Mouse (Mus musculus) MEL (cell line): ENCODE data around the gene Stim1. TPM values are rescaled to one million over a fixed set of nuclear protein-coding genes. Genes with fewer than 3 reads are reported as not detected.
A peak's percentile ranks its signal among the peaks of the same experiment; 100 is the strongest.

Experiments
- DNase-seq: peaks from one replicate; pipeline ENCODE4 v3.0.0; 2011; ENCODE audit warnings: low read depth, low spot score
- H3K27ac ChIP-seq: 2 replicates; pipeline ENCODE4 v1.5.1; 2012; ENCODE audit warnings: low read depth, mild to moderate bottlenecking, control low read depth, low read length, moderate library complexity; ENCODE audit not compliant: control insufficient read depth
- H3K27me3 ChIP-seq, 2 experiments: fragments of 150-350 bp in 1 of 2; sonication (generic) in 1 of 2; 2 replicates each; pipeline ENCODE4 v1.6.1; 2012; ENCODE audit warnings: low read length in 2 of 2, mild to moderate bottlenecking in 2 of 2, improper control_type of control experiment in 1 of 2, moderate library complexity in 1 of 2; ENCODE audit not compliant: insufficient read depth in 2 of 2, control insufficient read depth in 1 of 2
- H3K36me3 ChIP-seq, 2 experiments: 2 replicates each; pipeline ENCODE4 v1.6.1; 2012 to 2014; ENCODE audit warnings: low read length in 2 of 2, improper control_type of control experiment in 1 of 2, inconsistent platforms in 1 of 2, mild to moderate bottlenecking in 1 of 2; ENCODE audit not compliant: insufficient read depth in 2 of 2, control insufficient read depth in 1 of 2
- H3K4me1 ChIP-seq, 2 experiments: fragments of 150-350 bp in 1 of 2; sonication (generic) in 1 of 2; 2 replicates each; pipeline ENCODE4 v1.6.1; 2012; ENCODE audit warnings: low read length in 2 of 2, improper control_type of control experiment in 1 of 2, mild to moderate bottlenecking in 1 of 2; ENCODE audit not compliant: insufficient read depth in 2 of 2, control insufficient read depth in 1 of 2
- H3K4me3 ChIP-seq, 2 experiments: fragments of 150-350 bp in 1 of 2; sonication (generic) in 1 of 2; 2 replicates each; pipeline ENCODE4 v1.5.1; 2012; ENCODE audit warnings: low read depth in 2 of 2, low read length in 2 of 2, mild to moderate bottlenecking in 2 of 2, moderate library complexity in 2 of 2, control low read depth in 1 of 2, improper control_type of control experiment in 1 of 2; ENCODE audit not compliant: control insufficient read depth in 1 of 2, insufficient read depth in 1 of 2
- H3K79me2 ChIP-seq: 2 replicates; pipeline ENCODE4 v1.6.1; 2012; ENCODE audit warnings: mild to moderate bottlenecking, low read length, moderate library complexity; ENCODE audit not compliant: control insufficient read depth, poor library complexity, insufficient read depth
- H3K9ac ChIP-seq: 2 replicates; pipeline ENCODE4 v1.6.1; 2012; ENCODE audit warnings: low read depth, mild to moderate bottlenecking, control low read depth, low read length, moderate library complexity; ENCODE audit not compliant: control insufficient read depth, poor library complexity, severe bottlenecking
- H3K9me3 ChIP-seq: fragments of 150-350 bp; sonication (generic); replicated peaks from 2 replicates; pipeline ENCODE4 v1.6.1; 2012; ENCODE audit warnings: mild to moderate bottlenecking, low read length, improper control_type of control experiment, moderate library complexity; ENCODE audit not compliant: insufficient read depth
- BHLHE40 ChIP-seq: IDR thresholded peaks from 2 replicates; pipeline ENCODE4 v1.6.1; 2012; ENCODE audit warnings: low read depth, mild to moderate bottlenecking, inconsistent platforms, low read length, improper control_type of control experiment, borderline replicate concordance
- CHD2 ChIP-seq: IDR thresholded peaks from 2 replicates; pipeline ENCODE4 v1.6.1; 2011; ENCODE audit warnings: low read length, improper control_type of control experiment
- E2F4 ChIP-seq: IDR thresholded peaks from 2 replicates; pipeline ENCODE4 v1.6.1; 2011; ENCODE audit warnings: low read depth, low read length, improper control_type of control experiment, borderline replicate concordance
- ELF1 ChIP-seq: IDR thresholded peaks from 2 replicates; pipeline ENCODE4 v1.6.1; 2014; ENCODE audit warnings: low read depth, mild to moderate bottlenecking, inconsistent platforms, low read length, improper control_type of control experiment, moderate library complexity
- EP300 ChIP-seq, 2 experiments: IDR thresholded peaks; 2 replicates each; pipeline ENCODE4 v1.6.1; 2011; ENCODE audit warnings: improper control_type of control experiment in 2 of 2, low read length in 2 of 2, low read depth in 1 of 2, mild to moderate bottlenecking in 1 of 2
- GATA1 ChIP-seq: IDR thresholded peaks from 2 replicates; pipeline ENCODE4 v1.6.1; 2011; ENCODE audit warnings: low read depth, low read length, improper control_type of control experiment
- HCFC1 ChIP-seq: IDR thresholded peaks from 2 replicates; pipeline ENCODE4 v1.6.1; 2012; ENCODE audit warnings: low read depth, mild to moderate bottlenecking, inconsistent platforms, low read length, improper control_type of control experiment, moderate library complexity
- MAX ChIP-seq: IDR thresholded peaks from 2 replicates; pipeline ENCODE4 v1.6.1; 2011; ENCODE audit warnings: low read length, improper control_type of control experiment
- MEF2A ChIP-seq: IDR thresholded peaks from 2 replicates; pipeline ENCODE4 v1.6.1; 2014; ENCODE audit warnings: low read depth, mild to moderate bottlenecking, inconsistent platforms, low read length, improper control_type of control experiment; ENCODE audit not compliant: poor library complexity, insufficient replicate concordance, severe bottlenecking; ENCODE audit errors: extremely low read depth
- MXI1 ChIP-seq: IDR thresholded peaks from 2 replicates; pipeline ENCODE4 v1.6.1; 2011; ENCODE audit warnings: mild to moderate bottlenecking, low read depth, low read length, improper control_type of control experiment
- NRF1 ChIP-seq: IDR thresholded peaks from 2 replicates; pipeline ENCODE4 v1.6.1; 2014; ENCODE audit warnings: low read depth, mild to moderate bottlenecking, inconsistent platforms, low read length, improper control_type of control experiment, moderate library complexity; ENCODE audit not compliant: poor library complexity, insufficient read depth, severe bottlenecking
- POLR2AphosphoS2 ChIP-seq: IDR thresholded peaks from 2 replicates; pipeline ENCODE4 v1.6.1; 2011; ENCODE audit warnings: low read length, improper control_type of control experiment
- RCOR1 ChIP-seq: IDR thresholded peaks from 2 replicates; pipeline ENCODE4 v1.6.1; 2012; ENCODE audit warnings: low read depth, mild to moderate bottlenecking, inconsistent platforms, low read length, improper control_type of control experiment
- SIN3A ChIP-seq: IDR thresholded peaks from 2 replicates; pipeline ENCODE4 v1.6.1; 2012; ENCODE audit warnings: low read length, improper control_type of control experiment, inconsistent platforms
- SMC3 ChIP-seq: IDR thresholded peaks from 2 replicates; pipeline ENCODE4 v1.6.1; 2011; ENCODE audit warnings: low read depth, low read length, improper control_type of control experiment
- TAL1 ChIP-seq: IDR thresholded peaks from 2 replicates; pipeline ENCODE4 v1.6.1; 2012; ENCODE audit warnings: mild to moderate bottlenecking, inconsistent platforms, low read length, moderate library complexity, mixed read lengths
- TBP ChIP-seq: IDR thresholded peaks from 2 replicates; pipeline ENCODE4 v1.8.0; 2011; ENCODE audit warnings: low read depth, low read length, improper control_type of control experiment
- polyA plus RNA-seq, 2 experiments: library from polyadenylated mRNA; stranded (reverse) in 1 of 2; unstranded in 1 of 2; fragments of >175 nt in 1 of 2; fragments of >200 nt in 1 of 2; gene quantifications; 2 replicates each; pipeline versions ENCODE4 v1.2.1 to v1.2.4; 2012; ENCODE audit warnings: low replicate concordance in 2 of 2, low read depth in 1 of 2; ENCODE audit not compliant: insufficient read length in 2 of 2, insufficient read depth in 1 of 2, missing spikeins in 1 of 2
- total RNA-seq: library from RNA; depleted of rRNA; stranded (reverse); fragments of 300-350 nt; gene quantifications from 2 replicates; pipeline ENCODE4 v1.2.3, GENCODE M21; 2012

The Stim1 gene
- total and polyA plus RNA-seq, 3 experiments, result 26.1 to 65.0 TPM; not detected in 1

GRCm38 (mm10) chr7:102385973-102386372 lies 118.4 kb downstream of the Stim1 start:
- Histone ChIP-seq H3K27ac (no peak overlapping the region), H3K4me1 (peaks cover 15 to 24% of the 10 kb centered on the region in 2 experiments), H3K4me3 (no peak overlapping the region), H3K27me3 (no peaks in the 10 kb centered on the region), H3K79me2 (no peaks in the 10 kb centered on the region), H3K9me3 (no peaks in the 10 kb centered on the region), H3K9ac (no peak overlapping the region), H3K36me3 (peaks cover 0 to 26% of the 10 kb centered on the region in 2 experiments; a peak in 2 of 4 replicates)
- TF ChIP-seq HCFC1, result no peak
- TF ChIP-seq TAL1, result no peak
- no peak for TF ChIP-seq MAX
- TF ChIP-seq TBP, result no peak
- TF ChIP-seq POLR2AphosphoS2, result no peak
- TF ChIP-seq EP300 (IDR thresholded peaks at IDR 0.05; ENCODE audit: low read depth in 1 of 2, low read length in 2 of 2), result no peak
- no peak for TF ChIP-seq E2F4
- no peak for TF ChIP-seq MEF2A
- TF ChIP-seq, all 39 proteins: peak for 0
- no peak for DNase-seq

DNA sequence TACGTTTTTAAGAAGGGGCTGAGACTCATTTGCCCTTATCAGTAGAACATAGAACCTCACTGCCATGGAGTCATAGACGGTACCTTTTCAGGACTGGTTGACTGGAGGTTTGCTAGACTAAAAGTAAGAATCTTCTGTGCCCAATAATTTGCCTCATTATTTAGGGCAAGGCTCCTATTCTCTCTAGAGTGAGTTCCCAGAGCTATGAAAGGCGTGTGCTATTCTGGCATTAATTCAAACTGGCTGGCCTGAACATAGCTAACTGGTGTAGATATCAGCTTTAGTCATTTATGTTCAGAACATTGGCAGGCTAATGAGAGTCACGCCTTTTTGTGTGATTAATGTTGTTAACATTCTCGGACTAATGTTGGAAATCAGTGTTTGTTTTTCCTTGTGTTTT lies 121.5 kb downstream of the Stim1 start:
- Histone ChIP-seq H3K4me1 (peaks cover 17 to 27% of the 10 kb centered on the region in 2 experiments), H3K36me3 (peaks cover 0 to 30% of the 10 kb centered on the region in 2 experiments; a peak in 2 of 4 replicates), H3K27me3 (no peaks in the 10 kb centered on the region)
- DNase-seq, result peak; percentile 71
- no peak for TF ChIP-seq SMC3
- peak; percentile 35; the same call in 1 of the 2 replicates for TF ChIP-seq GATA1
- TF ChIP-seq RCOR1, result peak; percentile 56; the same call in 1 of the 2 replicates
- TF ChIP-seq CHD2, result no peak
- TF ChIP-seq ELF1, result no peak
- TF ChIP-seq SIN3A, result peak; percentile 48
- peak in 1 of 2 experiments; percentile 35; a peak in 2 of 4 replicates for TF ChIP-seq EP300 (IDR thresholded peaks at IDR 0.05; ENCODE audit: low read depth in 1 of 2, low read length in 2 of 2)
- TF ChIP-seq NRF1, result no peak
- TF ChIP-seq MXI1, result peak; percentile 66; the same call in 1 of the 2 replicates
- TF ChIP-seq BHLHE40, result 0 out of 2 replicates have a peak, but pooled peaks have one; percentile 16
- TF ChIP-seq MAX, result peak; percentile 15; the same call in 1 of the 2 replicates
- TF ChIP-seq, all 39 proteins: peak for 7
- H3K9ac ChIP-seq, result no peak overlapping the region
- H3K9me3 ChIP-seq, result no peaks in the 10 kb centered on the region
- H3K27ac ChIP-seq, result peak overlapping the region; percentile 40
- H3K79me2 ChIP-seq, result no peaks in the 10 kb centered on the region
- no peak overlapping the region for H3K4me3 ChIP-seq
